Mouse (Mus musculus): Measurements from ENCODE around the gene Tbc1d23.
"Not testable (repeated sequence)": the region's sequence is repeated elsewhere in the genome, so short reads cannot be mapped to it uniquely, and the experiment has no call there.

The Tbc1d23 gene

DNA sequence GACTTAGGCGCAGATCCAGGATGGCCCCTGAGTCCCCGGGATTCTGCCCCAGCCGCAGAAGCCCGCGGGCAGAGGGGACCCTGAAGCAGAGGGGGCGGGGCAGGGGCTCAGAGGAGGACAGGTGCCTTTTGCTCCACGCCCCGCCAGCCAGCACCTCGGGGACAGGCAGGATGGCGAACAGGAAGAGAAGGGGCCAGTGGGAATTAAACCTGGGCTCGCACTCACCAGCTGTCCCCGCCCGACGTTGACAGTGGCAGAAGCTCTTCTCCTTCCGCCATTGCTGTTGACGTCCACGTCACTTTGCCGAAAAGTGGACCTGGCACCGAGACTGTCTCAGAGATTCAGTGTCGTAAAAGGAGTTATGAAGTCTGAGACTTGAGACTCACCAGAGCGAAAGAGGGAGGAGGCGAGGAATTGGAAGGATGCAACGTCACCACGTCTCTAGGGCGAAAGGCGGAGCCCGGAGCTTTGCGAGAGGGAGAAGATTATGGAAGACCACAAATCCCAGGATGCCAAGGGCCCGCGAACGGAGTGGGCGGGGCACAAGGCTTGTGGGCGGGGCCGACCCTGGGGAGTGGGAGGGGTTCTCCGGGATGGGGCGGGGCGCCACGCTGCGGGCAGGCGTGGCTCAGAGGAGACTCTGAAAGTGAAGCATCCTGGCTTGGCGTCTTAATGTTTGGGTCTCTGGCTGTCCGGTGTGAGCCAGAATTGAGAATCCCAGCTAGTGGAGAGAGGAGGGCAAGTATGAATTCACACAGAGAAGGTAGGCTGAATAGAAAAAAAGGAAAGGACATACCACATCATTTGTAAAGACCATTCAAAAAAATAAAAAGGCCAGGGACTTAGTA lies at the start of gene Tbc1d23:
TSS of gene Tbc1d23 (minus strand) at position 416 of the 848 bp plus-strand sequence.
- peak; percentile 99 for DNase-seq

DNA sequence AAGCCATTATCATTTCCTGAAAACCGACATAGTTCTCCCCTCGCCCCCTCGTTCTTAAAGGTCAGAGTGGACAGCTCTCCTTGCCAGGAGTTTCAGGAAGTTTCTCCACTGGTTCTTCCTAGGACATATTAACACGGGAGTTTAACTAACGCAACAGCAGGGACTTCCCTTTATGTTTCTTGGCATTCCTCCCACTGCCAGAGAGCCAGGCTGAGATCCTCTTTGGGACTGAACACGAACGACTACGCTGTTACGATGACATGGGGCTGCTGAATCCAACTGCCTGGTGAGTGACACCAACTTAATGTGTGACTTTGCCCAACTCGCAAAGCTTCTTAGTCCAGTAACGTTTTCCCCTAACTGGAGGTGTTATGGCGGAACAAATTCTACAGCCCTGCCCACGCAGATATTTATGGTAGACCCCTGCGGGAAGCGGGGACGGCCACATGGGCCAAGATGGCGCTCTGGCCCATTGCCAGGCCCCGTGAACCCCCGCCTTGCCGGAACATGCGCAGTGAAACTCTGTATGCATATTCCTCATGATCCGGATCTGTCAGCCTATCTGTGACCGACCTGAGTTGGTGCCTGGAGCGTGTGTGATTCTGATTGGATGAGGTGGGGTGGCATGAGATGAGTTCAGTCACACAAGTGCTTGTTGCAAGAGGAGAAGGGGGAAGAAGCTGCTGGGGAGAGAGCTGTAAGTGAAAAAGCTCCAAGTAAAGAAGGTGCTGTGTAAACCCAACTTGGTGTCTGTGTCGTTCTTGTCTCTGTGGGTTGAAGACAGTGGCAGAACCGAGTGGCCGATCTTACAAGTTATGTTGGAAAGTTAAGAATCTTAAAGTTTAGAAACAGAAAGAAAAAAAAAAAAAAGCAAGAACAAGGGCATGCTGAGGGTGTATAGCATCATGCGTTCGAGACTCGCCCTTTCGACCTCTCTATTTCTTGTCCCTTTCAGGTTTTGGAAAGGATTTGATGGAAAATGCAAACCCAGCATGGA lies 49.2 kb upstream of the Tbc1d23 start:
- no peak for DNase-seq

DNA sequence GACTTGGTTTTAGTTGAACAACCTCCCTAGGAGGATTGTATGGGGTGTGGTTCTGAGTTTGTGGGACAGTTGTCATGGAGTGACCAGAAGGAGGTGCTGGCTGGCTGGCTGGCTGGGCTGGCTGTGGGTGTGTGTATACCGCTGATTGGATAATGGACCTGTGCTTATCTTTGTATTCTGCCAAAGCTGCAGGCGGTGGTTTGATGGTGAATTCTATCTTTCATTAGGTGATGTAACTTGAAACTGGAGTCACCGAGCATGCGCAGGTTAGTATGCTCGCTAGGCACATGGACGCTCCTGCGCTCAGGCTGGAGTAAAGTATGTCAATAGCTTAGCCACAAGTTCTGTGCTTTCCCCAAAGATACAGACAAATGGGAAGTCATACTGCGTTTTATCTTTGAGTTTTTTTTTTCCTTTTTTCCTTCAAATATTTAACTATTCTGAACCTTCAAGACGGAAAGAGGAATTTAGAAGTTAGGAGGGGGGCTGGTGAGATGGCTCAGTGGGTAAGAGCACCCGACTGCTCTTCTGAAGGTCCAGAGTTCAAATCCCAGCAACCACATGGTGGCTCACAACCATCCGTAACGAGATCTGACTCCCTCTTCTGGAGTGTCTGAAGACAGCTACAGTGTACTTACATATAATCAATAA lies 47.8 kb upstream of the Tbc1d23 start:
- no peak for DNase-seq

DNA sequence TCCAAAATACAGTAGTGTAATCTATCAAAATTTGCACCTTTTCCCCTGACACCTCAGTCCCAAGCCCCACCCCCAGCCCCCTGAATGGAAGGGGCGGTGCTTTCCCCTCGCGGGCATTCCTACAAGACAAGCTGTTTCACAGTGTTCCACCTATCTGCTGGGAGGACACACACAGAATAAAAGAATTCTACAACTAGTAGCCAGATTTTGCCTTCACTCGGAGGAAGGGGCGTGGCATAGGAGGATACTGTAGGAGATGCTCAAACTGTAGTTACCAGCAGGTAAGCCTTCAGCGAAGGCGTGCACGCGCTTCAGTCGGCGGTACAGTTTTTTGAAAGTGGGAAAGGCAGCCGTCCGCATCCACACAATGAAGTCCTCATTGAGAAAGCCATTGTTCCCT lies 38.4 kb upstream of the Tbc1d23 start:
- DNase-seq: no peak

DNA sequence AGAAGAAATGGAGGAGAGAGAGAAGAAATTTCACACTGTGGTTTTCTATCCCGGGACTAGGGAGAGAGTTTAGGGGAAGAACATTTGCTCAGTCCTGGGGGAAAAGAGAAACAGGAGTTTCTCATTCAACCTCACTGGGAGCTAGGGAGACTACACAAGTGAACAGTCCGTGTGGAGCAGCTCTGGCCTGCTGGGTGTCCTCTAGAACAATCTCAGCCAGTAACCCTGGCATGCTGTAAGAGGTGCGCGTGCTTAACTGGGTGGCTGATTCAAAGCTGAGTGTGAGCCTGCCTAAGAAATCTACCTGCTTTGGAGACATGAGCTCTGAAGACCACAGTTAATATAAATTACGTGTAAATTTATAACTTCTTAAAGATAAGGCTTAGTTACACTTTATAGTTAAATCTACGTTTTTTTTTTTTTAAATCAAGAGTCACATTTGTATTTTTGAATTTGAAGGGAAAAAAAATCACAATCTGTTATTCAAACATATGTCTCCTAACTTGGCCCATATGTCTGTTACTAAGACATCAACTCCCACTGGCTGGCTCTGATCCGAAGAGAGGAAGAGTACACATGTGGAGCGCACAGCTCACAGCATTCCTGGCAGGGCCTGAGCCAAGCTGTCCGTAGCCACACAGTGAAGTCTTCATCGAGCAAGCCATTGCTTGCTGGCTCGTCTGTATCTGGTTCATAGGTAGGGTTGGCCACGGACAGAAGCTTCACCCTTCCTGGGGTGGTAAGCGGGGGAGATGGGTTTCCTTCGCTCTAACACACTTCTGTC lies 36.9 kb upstream of the Tbc1d23 start:
- no peak for DNase-seq

DNA sequence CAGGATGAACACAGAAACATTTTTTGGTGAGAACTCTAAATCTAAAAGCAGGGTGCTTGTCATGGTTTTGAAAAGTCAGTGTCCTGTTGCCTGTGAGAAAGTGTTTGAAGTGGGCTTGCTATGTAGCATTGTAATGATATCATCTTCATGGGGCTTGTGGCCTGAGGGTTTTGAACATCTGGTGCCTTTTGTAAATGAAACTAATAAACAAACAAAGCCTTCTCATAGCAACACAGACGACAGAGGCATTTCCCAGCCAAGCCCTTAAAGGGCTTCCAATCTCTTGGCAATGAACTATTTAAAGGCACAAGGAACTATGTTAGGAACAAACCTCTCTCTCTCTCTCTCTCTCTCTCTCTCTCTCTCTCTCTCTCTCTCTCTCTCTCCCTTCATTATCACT lies 35.8 kb upstream of the Tbc1d23 start:
- DNase-seq: no peak

DNA sequence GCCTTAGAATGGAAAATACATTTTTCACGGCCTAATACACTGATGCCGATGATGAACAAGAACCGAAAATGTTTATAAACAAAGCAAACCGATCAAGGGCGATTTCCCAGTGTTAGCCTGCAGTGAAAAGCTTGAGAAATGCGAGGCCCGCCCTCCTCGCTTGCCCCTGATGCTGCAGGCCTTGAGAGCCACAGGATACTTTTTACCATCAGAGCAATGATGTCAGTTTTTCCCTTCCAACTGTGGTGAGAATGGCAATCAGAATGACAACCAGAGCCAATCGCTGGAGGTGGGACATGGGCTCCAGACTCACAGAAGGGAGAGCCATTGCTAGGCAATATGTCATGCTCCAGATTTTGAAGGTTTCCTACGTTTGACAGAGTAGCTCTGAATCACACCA lies 28.8 kb upstream of the Tbc1d23 start:
- DNase-seq: no peak

DNA sequence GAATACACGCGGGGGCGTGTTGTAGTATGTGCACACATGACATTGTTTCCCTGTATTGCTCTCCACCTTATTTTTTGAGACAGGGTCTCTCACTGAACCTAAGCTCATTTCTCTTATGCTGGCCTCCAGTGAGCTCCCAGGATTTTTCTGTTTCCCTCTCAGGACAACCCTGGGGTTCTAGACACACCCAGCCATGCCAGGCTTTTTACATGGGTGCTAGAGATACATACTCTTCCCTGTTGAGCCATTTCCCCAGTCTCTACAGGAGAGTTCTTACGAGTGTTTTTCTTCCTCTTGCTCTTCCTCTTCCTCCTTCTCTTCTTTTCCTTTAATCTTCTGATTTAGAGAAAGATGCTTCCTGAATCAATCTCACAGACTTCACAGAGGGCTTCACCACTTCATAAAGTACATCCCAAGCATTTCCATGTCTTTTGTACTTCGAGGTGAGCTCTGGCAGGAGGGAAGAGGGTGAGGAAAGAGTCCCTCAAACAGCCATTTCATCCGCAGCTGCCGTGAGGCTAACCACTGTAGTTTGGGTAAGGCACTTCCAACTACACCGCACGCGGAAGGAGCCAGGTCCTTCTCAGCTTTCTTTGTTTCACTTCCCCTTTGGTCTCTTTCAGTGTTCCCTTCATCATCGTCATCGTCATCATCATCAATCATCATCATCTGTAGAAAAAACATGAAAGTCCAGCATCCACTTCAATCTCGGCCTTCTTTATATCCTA lies 28.2 kb upstream of the Tbc1d23 start:
- no peak for DNase-seq

DNA sequence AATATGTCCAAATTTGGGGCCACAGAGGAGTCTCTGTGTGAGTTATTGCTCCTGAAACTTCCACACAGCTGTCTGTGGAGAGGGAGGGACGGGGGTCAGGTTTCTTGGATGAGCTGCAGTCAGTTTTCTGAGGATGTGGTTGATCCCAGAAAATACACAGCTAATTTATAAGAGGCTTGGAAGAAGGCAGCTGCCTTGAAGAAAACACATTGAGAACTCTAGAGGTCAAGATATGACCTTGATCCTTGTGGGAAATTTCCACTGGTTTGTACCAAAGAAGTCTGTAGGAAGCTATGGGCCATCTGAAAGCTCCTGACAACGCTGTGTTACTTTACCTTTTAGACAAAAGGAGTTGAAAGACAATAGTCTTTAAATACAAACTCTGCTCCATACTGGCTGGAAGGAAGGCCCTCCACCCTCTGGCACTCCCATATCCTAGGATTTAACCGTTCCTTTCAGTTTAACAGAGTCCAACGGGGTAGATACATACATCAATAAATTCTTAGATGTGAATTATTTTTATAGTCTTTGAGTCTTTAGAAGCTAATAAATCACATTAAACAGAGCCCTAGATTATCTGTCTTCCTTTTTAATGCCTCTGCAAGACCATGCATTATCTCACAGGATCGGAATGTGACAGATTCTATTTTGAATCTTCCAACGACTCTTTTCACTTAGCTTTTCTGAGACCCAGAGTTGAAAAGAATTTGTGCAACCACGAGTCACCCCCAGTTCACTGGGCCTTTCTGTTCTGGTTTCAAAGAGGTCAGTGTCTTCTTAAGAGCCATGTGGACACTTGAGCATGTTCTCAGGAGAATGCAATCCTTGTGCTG lies 20.5 kb upstream of the Tbc1d23 start:
- peak; percentile 35 for DNase-seq

DNA sequence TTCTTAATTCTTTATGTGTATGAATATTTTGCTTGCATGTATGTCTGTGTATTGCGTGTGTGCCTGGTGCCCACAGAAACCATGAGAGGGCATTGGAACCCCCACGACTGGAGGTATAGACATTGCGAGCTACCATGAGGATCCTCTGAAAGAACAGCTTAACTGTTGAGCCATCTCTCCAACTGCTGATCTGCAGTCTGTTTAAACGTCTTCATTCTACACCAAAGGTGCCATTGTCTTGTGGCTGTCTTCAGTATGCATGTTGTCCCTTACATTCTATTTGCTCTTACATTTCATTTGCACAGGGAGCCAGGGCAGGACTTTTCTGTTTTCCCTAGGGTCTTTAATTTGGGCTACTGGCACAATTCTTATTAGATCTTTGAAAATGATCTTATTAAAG lies 19.7 kb upstream of the Tbc1d23 start:
- DNase-seq: no peak

DNA sequence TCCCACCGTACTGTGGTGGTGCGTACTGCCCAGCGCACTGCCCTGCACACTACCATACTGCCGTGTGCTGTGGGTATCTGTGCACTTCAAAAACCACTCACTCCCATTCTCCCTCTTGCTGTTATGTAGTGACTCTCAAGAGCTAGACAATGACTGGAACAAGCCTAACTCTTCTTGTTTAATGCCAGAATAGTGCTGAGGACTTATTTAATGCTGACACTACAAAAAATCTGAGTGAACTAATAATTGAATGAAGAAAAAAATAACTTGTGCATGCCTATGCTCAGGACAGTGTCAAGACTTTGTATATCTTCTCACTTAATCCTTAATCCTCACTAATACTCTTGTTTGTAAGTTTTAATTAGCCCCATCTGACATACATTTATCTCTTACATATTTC lies 16.2 kb upstream of the Tbc1d23 start:
- no peak for DNase-seq

DNA sequence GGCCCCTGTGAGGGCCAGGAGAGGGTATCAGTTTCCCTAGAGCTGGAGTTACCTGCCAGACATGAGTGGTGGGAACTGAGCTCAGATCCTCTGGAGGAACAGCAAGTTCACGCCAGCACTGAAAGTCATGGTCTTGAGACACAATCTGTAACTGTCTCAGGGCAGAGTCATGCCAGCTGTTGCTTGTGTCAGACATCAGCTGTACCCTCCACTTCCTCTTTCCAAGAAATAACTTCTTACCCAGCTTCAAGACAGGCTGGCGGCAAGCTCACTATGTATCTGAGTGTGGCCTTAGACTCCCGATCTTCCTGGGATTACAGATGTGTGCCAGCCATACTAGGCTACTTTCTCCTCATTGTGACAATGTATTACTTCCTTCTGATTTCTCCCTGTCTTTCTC lies 15.3 kb upstream of the Tbc1d23 start:
- DNase-seq: no peak

DNA sequence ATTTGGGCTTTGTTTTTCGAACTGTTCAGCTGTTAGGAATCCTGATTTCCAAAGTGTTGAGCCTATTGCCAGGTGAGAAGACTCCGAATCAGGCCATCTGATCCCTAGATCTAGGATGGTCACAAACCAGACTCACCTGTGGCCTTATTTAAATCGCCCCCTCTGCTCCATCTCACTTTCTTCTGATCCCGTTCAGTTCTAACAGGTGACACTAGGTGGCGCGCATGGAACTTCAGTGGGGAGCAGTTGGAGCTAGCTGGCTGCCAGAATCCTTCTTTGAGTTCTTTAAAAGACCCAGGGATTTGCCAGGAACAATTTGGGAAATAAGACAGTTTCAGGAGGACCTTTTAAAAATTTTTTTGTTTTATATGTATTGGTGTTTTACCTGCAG lies 12.5 kb upstream of the Tbc1d23 start:
- peak; percentile 44 for DNase-seq

DNA sequence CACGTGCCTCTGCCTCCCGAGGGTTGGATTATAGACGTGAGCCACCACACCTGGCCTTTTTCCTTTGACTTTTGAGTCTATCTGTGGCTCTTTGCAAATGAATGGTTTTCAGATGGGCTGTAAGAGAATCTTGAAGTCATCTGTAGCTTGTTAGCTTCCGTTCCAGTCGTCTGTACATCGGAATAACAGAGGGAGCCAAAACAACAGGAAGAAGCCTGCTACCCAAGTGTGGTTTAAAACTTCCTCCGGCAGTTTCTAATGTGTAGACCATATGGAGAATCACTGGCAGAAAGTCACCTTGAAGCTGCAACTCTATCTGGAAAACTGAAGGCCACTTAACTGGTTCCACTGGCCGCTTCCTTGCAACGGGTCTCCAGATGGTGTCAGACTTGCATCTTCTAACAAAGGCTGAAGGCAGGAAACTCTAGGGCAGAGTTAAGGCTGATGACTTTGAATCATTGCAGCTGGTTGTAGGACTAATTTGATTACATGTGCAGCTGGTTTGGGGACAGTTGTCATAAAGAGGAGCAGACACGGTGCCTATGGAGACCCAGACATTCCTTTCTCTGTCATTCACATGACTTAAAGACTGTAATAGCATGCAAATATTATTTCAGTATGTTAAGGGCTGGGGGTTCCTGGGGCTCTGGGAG lies 12.0 kb upstream of the Tbc1d23 start:
- DNase-seq: no peak

DNA sequence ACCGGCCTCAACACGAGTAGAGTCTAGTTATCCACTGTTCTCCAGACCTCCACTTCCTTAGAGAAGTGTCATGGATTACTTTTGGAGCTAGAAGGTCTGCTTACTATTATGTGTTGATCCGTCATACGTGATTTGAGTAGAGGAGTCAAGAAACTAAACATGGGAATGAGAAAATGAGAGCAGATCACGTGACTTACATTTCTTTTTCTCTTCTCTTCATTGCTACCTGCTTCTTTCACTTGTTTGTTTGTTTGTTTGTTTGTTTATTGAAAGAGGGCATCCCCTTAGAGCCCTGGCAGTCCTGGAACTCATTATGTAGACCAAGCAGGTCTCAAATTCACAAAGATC lies 11.5 kb upstream of the Tbc1d23 start:
- no peak for DNase-seq

DNA sequence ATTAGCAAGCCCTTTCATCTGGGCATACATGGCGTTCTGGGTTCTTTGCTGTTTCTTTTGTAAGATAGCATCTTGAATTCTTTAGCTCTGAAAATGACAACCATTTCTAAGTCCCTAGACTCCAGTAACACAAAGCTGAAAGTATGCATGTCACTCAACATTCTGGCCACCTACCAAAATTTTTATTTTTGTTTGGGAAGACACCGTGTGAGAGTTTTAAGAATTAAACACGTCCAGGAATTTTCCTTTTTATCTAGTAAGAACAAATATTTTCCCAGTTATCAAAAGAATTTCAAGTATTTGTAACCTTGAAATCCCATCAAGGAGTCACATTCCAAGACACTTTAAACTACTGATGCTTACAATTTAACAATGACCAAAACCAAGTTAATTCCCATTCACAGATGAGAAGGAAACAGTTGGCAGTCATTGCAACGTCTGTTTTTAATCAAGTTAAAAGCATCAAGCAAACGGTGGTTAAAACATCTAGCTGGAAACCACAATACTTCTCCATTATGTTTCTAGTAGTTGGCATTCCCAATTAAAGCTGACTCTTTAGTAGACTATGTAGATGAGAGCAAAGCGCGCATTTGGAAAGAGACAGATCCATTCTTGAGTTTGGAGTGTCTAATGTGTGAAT lies 4.7 kb upstream of the Tbc1d23 start:
- DNase-seq: no peak

DNA sequence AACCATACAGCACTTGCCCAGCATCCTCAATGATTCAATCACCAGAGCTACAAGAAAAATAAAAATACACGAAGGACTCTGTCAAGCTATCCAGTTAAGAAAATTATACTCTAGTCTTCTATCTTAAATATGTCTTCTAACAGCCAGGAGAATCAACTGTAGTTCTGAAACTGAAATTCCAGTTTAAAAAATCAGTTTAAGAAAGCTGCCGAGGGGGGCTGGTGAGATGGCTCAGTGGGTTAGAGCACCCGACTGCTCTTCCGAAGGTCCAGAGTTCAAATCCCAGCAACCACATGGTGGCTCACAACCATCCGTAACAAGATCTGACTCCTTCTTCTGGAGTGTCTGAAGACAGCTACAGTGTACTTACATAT lies 620 bp upstream of the Tbc1d23 start:
- DNase-seq: not testable (repeated sequence)

DNA sequence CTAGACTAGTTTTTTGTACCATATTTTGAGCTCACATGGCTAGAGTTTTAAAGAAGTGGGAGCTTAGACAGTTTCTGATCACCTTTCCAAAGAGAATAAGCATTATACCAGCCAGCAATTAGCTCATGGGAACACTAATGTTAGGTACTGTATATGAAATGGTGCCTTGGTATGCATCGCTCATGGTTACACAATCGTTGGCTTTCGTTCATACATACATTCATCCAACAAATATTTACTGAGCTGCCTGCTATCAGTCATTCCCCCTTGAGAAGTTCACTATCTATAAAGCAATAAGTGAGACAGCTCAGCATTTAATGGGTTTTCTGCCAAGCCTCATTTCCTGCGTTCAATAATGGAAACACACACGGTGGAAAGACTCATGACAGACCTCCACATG lies 4.9 kb downstream of the Tbc1d23 start:
- DNase-seq: no peak

DNA sequence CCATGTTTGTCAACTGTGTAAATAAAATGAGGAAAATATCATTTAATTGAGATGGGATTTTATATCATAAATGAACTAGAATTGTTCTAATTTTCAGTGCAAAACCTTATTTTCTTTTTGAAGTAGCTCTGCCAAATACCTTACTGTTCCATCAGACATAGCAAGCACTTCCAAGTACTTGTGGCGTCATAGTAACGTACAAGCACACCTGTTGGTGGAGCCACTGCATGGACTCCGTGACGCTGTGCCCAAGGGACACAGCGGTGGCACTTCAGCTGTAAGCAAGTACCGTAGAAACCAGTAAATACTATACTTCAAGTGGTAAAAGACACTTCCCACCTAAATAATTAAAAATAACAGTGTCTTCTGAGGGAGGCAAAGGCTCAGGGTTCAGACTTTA lies 10.9 kb downstream of the Tbc1d23 start:
- DNase-seq: no peak

DNA sequence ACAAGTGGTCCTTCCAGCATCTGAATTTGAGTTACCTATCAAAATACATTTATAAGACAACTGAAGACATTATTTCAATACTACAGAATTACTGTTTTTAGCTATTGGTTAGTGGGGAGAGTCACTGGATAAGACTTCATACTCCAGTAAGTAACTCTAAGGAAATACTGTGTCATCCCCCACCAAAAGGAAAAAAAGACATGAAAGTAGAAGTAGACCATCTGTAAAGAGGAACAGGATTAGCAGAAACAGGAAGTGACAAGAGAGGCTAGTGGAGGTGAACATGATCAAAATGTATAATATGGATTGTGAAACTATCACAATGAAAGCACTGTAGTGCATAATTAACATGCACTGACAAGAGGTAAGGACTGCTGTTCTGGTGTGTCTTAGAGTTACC lies 15.3 kb downstream of the Tbc1d23 start:
- DNase-seq: no peak

All from kidney, adult 11 months (tissue).